Mouse (Mus musculus) urinary bladder, postnatal 25 days (tissue): ENCODE measurements around the gene Slc25a45.

Experiments
- DNase-seq: peaks from one replicate; pipeline ENCODE4 v3.0.0; 2022; ENCODE audit warnings: low spot score

Slc25a45 gene

GRCm38 (mm10) chr19:5892735-5893134 lies 15.1 kb downstream of the Slc25a45 start:
- no peak for DNase-seq

GRCm38 (mm10) chr19:5893282-5894001 lies 15.8 kb downstream of the Slc25a45 start:
- DNase-seq: no peak

GRCm38 (mm10) chr19:5894002-5894678 lies 16.5 kb downstream of the Slc25a45 start, which contains the start of gene Tigd3:
Gene Tigd3, minus strand, starts transcription at chr19:5894149.
- DNase-seq: peak; percentile 85

- no peak for DNase-seq
Measured at GRCm38 (mm10) chr19:5907275-5907674, 29.7 kb downstream of the Slc25a45 start.

- no peak for DNase-seq
Measured at GRCm38 (mm10) chr19:5910221-5910620, 32.6 kb downstream of the Slc25a45 start.

- DNase-seq: no peak
Measured at GRCm38 (mm10) chr19:5911430-5912102, 34.0 kb downstream of the Slc25a45 start.

- DNase-seq: peak; percentile 99
Measured at GRCm38 (mm10) chr19:5912103-5913006, 34.7 kb downstream of the Slc25a45 start.

GRCm38 (mm10) chr19:5913007-5913719 lies 35.6 kb downstream of the Slc25a45 start, which contains the start of gene Dpf2:
Gene Dpf2, minus strand, starts transcription at chr19:5913010.
- DNase-seq: no peak

GRCm38 (mm10) chr19:5921715-5922114 lies 44.1 kb downstream of the Slc25a45 start:
- DNase-seq: no peak

- DNase-seq: no peak
Measured at GRCm38 (mm10) chr19:5922119-5922942, 44.7 kb downstream of the Slc25a45 start.

GRCm38 (mm10) chr19:5922963-5923362 lies 45.4 kb downstream of the Slc25a45 start:
- DNase-seq: no peak

- peak; percentile 90 for DNase-seq
Measured at GRCm38 (mm10) chr19:5923990-5924712, 46.5 kb downstream of the Slc25a45 start.

GRCm38 (mm10) chr19:5924713-5925093 lies 47.1 kb downstream of the Slc25a45 start, which contains the start of gene Cdc42ep2:
Gene Cdc42ep2, minus strand, starts transcription at chr19:5924816.
- peak; percentile 96 for DNase-seq

GRCm38 (mm10) chr19:5925311-5925855 lies 47.8 kb downstream of the Slc25a45 start:
- no peak for DNase-seq

- DNase-seq: no peak
Measured at GRCm38 (mm10) chr19:5927026-5927425, 49.4 kb downstream of the Slc25a45 start.

GRCm38 (mm10) chr19:5927532-5927931 lies 49.9 kb downstream of the Slc25a45 start:
- DNase-seq: no peak

GRCm38 (mm10) chr19:5928104-5928503 lies 50.5 kb downstream of the Slc25a45 start:
- DNase-seq: no peak

- DNase-seq: no peak
Measured at GRCm38 (mm10) chr19:5928546-5928945, 50.9 kb downstream of the Slc25a45 start.
